Mouse (Mus musculus) bone marrow macrophage, adult 2 months (primary cell): ENCODE measurements around the gene Gm20662.

Source experiments
- CTCF ChIP-seq: IDR thresholded peaks from 2 replicates; pipeline ENCODE4 v1.5.1; 2012; ENCODE audit warnings: low read depth, mild to moderate bottlenecking, low read length, moderate library complexity
- POLR2A ChIP-seq: IDR thresholded peaks from 2 replicates; pipeline ENCODE4 v1.6.1; 2012; ENCODE audit warnings: mild to moderate bottlenecking, low read depth, low read length, borderline replicate concordance

DNA sequence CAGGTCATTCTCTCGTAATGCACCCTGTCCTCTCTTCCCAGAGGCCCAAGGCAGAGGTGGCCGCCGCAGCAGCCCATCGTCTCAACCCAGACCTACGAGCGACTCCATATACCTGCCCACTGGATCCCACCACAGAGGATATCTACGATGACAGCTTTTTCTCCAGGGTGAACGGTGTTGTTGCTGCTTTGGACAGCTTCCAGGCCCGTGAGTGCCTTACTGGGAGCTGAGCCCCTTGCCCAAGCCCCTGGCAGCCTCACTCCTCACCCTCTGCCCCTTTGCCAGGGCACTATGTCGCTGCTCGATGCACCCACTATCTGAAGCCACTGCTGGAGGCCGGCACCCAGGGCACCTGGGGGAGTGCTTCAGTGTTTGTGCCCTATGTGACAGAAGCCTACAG is 17.3 kb upstream of the Gm20662 start:
- TF ChIP-seq CTCF: no peak
- TF ChIP-seq POLR2A: no peak
